Comparison of ENCODE assay signal across 27 mouse cellular contexts in the genomic region with DNA sequence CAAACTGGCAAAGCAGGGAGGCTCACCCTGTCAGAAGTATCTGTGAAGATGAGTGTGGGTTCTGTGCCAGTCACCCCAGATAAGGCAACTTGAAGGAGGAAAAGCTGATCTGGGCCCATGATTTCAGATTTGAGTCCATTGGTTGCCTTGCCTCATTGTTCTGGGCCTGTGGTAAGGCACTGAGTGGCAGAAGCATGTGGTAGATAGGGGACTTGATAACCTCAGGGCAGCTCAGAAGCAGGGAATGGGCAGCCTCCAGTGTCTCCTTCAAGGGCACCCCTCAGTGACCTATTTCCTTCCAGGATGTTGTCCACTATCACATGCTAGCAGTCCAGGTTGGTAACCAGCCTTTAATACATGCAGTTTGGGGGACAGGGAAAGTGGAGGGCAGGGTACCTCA. TPM values are rescaled to one million over a fixed set of nuclear protein-coding genes. Genes with fewer than 3 reads are reported as not detected.
DNase-seq lines count a peak whose midpoint lies in the region; ATAC-seq lines count a peak whose summit lies in the region.
"Had no signal": no experiment of that assay in that cellular context is flagged by ENCODE, and none has a peak within 500 bp of the region (broad histone marks: within the 10 kb centered on the region; RNA-seq: fewer than 3 reads in every experiment).

No protein-coding gene starts in this region.

- peak; percentile 27 for ATAC-seq in CD4-positive, CD25-positive, alpha-beta regulatory T cell, adult 4 months
- ATAC-seq in granulocyte monocyte progenitor cell, adult 5-6 weeks (replicated peaks; ENCODE audit: poor library complexity, severe bottlenecking), result peak; percentile 57
- peak; percentile 47 for ATAC-seq in megakaryocyte progenitor cell, adult 5-6 weeks (replicated peaks; ENCODE audit: poor library complexity)
- no peak for ATAC-seq in cerebellum, adult (ENCODE audit: insufficient number of reproducible peaks, low FRiP score, low TSS enrichment)
- ATAC-seq: forebrain, embryonic 15.5 days; hindbrain, postnatal 0 days; intestine, embryonic 16.5 days; liver, embryonic 12.5 days had no signal

- DNase-seq in 416B (ENCODE audit: low read depth) (peak; percentile 81), MN1 (ENCODE audit: low spot score) (no peak)
- DNase-seq in thymus, adult 18-20 months, result no peak
- DNase-seq: adrenal gland, adult 2 months; adrenal gland, postnatal 36 days; B cell, adult 2 months; cerebellum, adult 8-10 months; cerebellum, postnatal 36 days; embryo, embryonic 11 days; gastrocnemius, adult 2 months; gastrocnemius, postnatal 36 days; heart, postnatal 10 days; kidney, adult 8-10 months; lung, adult 2 months; lung, postnatal 10 days; retina, postnatal 1 day; right cerebral cortex, postnatal 25 days; spleen, adult 18-20 months; thymus, postnatal 36 days had no signal

RNA-seq across cellular contexts. Expression of a gene that starts 12.8 kb away (rescaled TPM):
- 100 to 1,000 TPM; 147 to 159 TPM for polyA plus RNA-seq in CD4-positive, CD25-positive, alpha-beta regulatory T cell, adult 4 months (2017; shearing (Covaris generic))
- 32.1 and 40.7 TPM in 2 replicates for total RNA-seq in granulocyte monocyte progenitor cell, adult 5-6 weeks (2014; fragmentation: Nextera tagmentation)
- 54.3 and 61.8 TPM in 2 replicates for total RNA-seq in granulocyte monocyte progenitor cell, adult 5-6 weeks (2017)
- total RNA-seq in megakaryocyte progenitor cell, adult 5-6 weeks (2015), result 31.2 and 32.3 TPM in 2 replicates
- 28.5 and 57.0 TPM in 2 replicates for total RNA-seq in megakaryocyte progenitor cell, adult 5-6 weeks (2017)
